Mouse (Mus musculus): Measurements from ENCODE around the gene Arfgef2. TPM values are rescaled to one million over a fixed set of nuclear protein-coding genes. Genes with fewer than 3 reads are reported as not detected.
A peak's percentile ranks its signal among the peaks of the same experiment; 100 is the strongest.

Gene Arfgef2
- total RNA-seq (2012; rRNA removed) (18.3 and 19.1 TPM in 2 replicates), polyA plus RNA-seq (2012; ENCODE audit: insufficient read depth in 1 of 2, insufficient read length in 2 of 2, low read depth in 1 of 2, low replicate concordance in 2 of 2, missing spikeins in 1 of 2) (10 to 100 TPM; 24.5 to 27.4 TPM)

DNA sequence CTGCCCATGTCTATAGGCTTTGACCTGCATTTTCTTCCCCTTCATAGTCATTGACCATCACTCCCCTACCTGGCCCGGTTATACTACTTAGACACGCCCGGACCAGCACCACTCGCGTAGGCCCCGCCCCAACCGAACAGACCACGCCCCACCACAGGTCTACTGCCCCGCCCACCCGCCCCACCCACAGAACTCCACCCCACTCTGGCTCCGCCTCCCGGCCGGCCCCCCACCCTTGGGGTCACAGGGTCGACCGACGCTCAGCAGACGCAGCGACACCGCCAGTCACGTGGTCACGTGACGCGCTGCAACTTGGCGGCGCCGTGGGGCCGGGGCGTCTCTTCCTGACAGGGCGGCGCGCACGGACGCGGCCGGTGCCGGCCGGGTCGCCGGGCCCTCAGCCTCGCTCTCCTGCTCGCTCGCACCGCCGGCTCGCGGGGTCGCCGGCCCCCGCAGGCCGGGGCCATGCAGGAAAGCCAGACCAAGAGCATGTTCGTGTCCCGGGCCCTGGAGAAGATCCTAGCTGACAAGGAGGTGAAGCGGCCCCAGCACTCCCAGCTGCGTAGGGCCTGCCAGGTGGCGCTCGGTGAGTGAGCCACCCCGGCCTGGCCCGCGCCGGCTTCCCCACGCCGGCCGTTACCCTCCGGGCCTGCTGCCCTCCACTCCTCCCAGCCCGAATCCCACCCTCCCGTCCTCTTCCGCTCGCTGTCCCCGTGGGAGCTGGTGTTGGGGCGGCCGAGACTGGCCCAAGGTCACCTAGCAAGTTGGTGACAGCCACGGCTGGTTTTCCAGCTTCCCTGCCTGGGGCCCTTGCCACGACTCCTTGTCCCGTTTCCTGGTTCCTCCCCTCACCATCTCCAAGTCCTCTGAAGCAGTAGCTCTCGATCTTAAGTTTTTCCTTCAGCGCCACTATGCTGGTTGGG lies at the start of gene Arfgef2:
Gene Arfgef2, plus strand, starts transcription at position 339 of the 923 bp plus-strand sequence.
- peaks cover 40% of the 10 kb centered on the region for H3K79me2 ChIP-seq (ENCODE audit: control insufficient read depth, insufficient read depth, low read length, poor library complexity)
- H3K27ac ChIP-seq (ENCODE audit: control insufficient read depth, low read depth, low read length), result peak within 1 kb of the TSS; percentile 60
- H3K27me3 ChIP-seq (ENCODE audit: control insufficient read depth in 1 of 2, insufficient read depth in 2 of 2, low read length in 2 of 2), result no peaks in the 10 kb centered on the region
- peak within 1 kb of the TSS; percentile 95 to 96 for H3K4me3 ChIP-seq (ENCODE audit: control insufficient read depth in 1 of 2, insufficient read depth in 1 of 2, low read depth in 2 of 2, low read length in 2 of 2)
- peak; percentile 66 to 89; a peak in 3 of 4 replicates for TF ChIP-seq POLR2A (IDR thresholded peaks at IDR 0.05; ENCODE audit: control insufficient read depth in 1 of 2, insufficient read depth in 1 of 2, low read depth in 1 of 2, low read length in 2 of 2, poor library complexity in 1 of 2)
- peak; percentile 96 for TF ChIP-seq USF1 (IDR thresholded peaks at IDR 0.05; ENCODE audit: low read depth, low read length)
- peak; percentile 37; the same call in 1 of the 2 replicates for TF ChIP-seq ETS1 (IDR thresholded peaks at IDR 0.05; ENCODE audit: low read depth, low read length)
- TF ChIP-seq CTCF (IDR thresholded peaks at IDR 0.05 in 2 of 3, conservative IDR thresholded peaks at IDR 0.05 in 1 of 3; ENCODE audit: control insufficient read depth in 1 of 3, insufficient read depth in 1 of 3, low read depth in 2 of 3, low read length in 3 of 3, poor library complexity in 1 of 3, severe bottlenecking in 1 of 3), result no peak
- TF ChIP-seq HCFC1 (IDR thresholded peaks at IDR 0.05; ENCODE audit: low read depth, low read length), result peak; percentile 85
- no peak for TF ChIP-seq GATA1 (IDR thresholded peaks at IDR 0.05; ENCODE audit: low read depth, low read length)
- TF ChIP-seq MXI1 (IDR thresholded peaks at IDR 0.05; ENCODE audit: low read depth, low read length), result peak; percentile 88
- 0 out of 2 replicates have a peak, but pooled peaks have one; percentile 21 for TF ChIP-seq TBP (IDR thresholded peaks at IDR 0.05; ENCODE audit: low read depth, low read length)
- TF ChIP-seq MYC (IDR thresholded peaks at IDR 0.05; ENCODE audit: low read depth, low read length), result no peak
- peak; percentile 54 to 89; a peak in 3 of 4 replicates for TF ChIP-seq USF2 (IDR thresholded peaks at IDR 0.05; ENCODE audit: borderline replicate concordance in 1 of 2, insufficient read depth in 1 of 2, low read depth in 1 of 2, low read length in 2 of 2)
- TF ChIP-seq ELF1 (IDR thresholded peaks at IDR 0.05; ENCODE audit: low read depth, low read length), result peak; percentile 57
- TF ChIP-seq SIN3A (IDR thresholded peaks at IDR 0.05; ENCODE audit: low read length), result peak; percentile 83
- TF ChIP-seq BHLHE40 (IDR thresholded peaks at IDR 0.05; ENCODE audit: borderline replicate concordance, low read depth, low read length), result peak; percentile 90
- TF ChIP-seq MAX (IDR thresholded peaks at IDR 0.05; ENCODE audit: low read length), result peak; percentile 91
- TF ChIP-seq MAZ (IDR thresholded peaks at IDR 0.05; ENCODE audit: low read depth, low read length), result peak; percentile 94; the same call in 1 of the 2 replicates
- TF ChIP-seq RAD21 (IDR thresholded peaks at IDR 0.05; ENCODE audit: low read depth, low read length), result no peak
- TF ChIP-seq TCF12 (IDR thresholded peaks at IDR 0.05; ENCODE audit: low read depth, low read length), result peak; percentile 53
- TF ChIP-seq NELFE (IDR thresholded peaks at IDR 0.05; ENCODE audit: low read depth, low read length), result peak; percentile 64
- 0 out of 2 replicates have a peak, but pooled peaks have one; percentile 17 for TF ChIP-seq NRF1 (IDR thresholded peaks at IDR 0.05; ENCODE audit: insufficient read depth, low read depth, low read length, poor library complexity, severe bottlenecking)
- H3K4me1 ChIP-seq (ENCODE audit: control insufficient read depth in 1 of 2, insufficient read depth in 2 of 2, low read length in 2 of 2), result peaks cover 9 to 14% of the 10 kb centered on the region in 2 experiments
- H3K9ac ChIP-seq (ENCODE audit: control insufficient read depth, low read depth, low read length, poor library complexity, severe bottlenecking), result peak within 1 kb of the TSS; percentile 90
- no peaks in the 10 kb centered on the region for H3K9me3 ChIP-seq (replicated peaks; ENCODE audit: insufficient read depth, low read length)
- DNase-seq (ENCODE audit: low read depth, low spot score), result peak; percentile 93
- H3K36me3 ChIP-seq (ENCODE audit: control insufficient read depth in 1 of 2, insufficient read depth in 2 of 2, low read length in 2 of 2), result peaks cover 0 to 22% of the 10 kb centered on the region in 2 experiments; a peak in 2 of 4 replicates
